21 mouse cellular contexts compared by ENCODE assay signal in genomic region chr12:29486424-29487035, GRCm38 (mm10). TPM values are rescaled to one million over a fixed set of nuclear protein-coding genes. Genes with fewer than 3 reads are reported as not detected.
DNase-seq lines count a peak whose midpoint lies in the region; ATAC-seq and TF ChIP-seq lines count a peak whose summit lies in the region.
"Had no signal": no experiment of that assay in that cellular context is flagged by ENCODE, and none has a peak within 500 bp of the region (broad histone marks: within the 10 kb centered on the region; RNA-seq: fewer than 3 reads in every experiment).

No protein-coding gene starts in this region.

- ATAC-seq in forebrain, postnatal 0 days = peak; percentile 64
- ATAC-seq in cerebellum, adult (ENCODE audit: insufficient number of reproducible peaks, low FRiP score, low TSS enrichment) = no peak
- ATAC-seq: liver, postnatal 0 days had no signal

- no peaks in the 10 kb centered on the region for H3K9me3 ChIP-seq in forebrain, postnatal 0 days (ENCODE audit: low read length)
- H3K9me3 ChIP-seq: embryonic facial prominence, embryonic 13.5 days; hindbrain, embryonic 12.5 days; limb, embryonic 10.5 days had no signal

- no peaks in the 10 kb centered on the region for H3K36me3 ChIP-seq in forebrain, postnatal 0 days (ENCODE audit: insufficient read depth)
- H3K36me3 ChIP-seq: embryonic facial prominence, embryonic 13.5 days; hindbrain, embryonic 12.5 days; limb, embryonic 10.5 days had no signal

- DNase-seq in frontal cortex, postnatal 36 days (ENCODE audit: low spot score in 2 of 2) = peak; percentile 19 to 39
- DNase-seq in frontal cortex, postnatal 14 days (ENCODE audit: low spot score in 2 of 2) = no peak
- peak; percentile 14 to 18 for DNase-seq in left cerebral cortex, postnatal 14 days (ENCODE audit: low spot score in 2 of 2)
- no peak for DNase-seq in left cerebral cortex, postnatal 10 days (ENCODE audit: extremely low spot score in 1 of 2, low spot score in 2 of 2)
- peak; percentile 63 for DNase-seq in forebrain, postnatal 0 days
- peak; percentile 34 for DNase-seq in telencephalon, adult 2 months (ENCODE audit: low read depth, low spot score)
- DNase-seq: cerebellum, postnatal 10 days; gastrocnemius, postnatal 36 days; kidney, adult 18-20 months; liver, postnatal 0 days; lung, postnatal 14 days; midbrain, embryonic 14.5 days had no signal

- no peak overlapping the region for H3K27ac ChIP-seq in forebrain, postnatal 0 days (ENCODE audit: low read depth, low read length)
- H3K27ac ChIP-seq: embryonic facial prominence, embryonic 13.5 days; hindbrain, embryonic 12.5 days; limb, embryonic 10.5 days; stomach, postnatal 0 days had no signal

- H3K9ac ChIP-seq in forebrain, postnatal 0 days = no peak overlapping the region
- H3K9ac ChIP-seq: embryonic facial prominence, embryonic 13.5 days; hindbrain, embryonic 12.5 days; liver, postnatal 0 days had no signal

- H3K4me3 ChIP-seq in forebrain, postnatal 0 days (ENCODE audit: low read depth, low read length) = no peak overlapping the region
- H3K4me3 ChIP-seq: embryonic facial prominence, embryonic 13.5 days; hindbrain, embryonic 12.5 days; limb, embryonic 10.5 days had no signal

- H3K4me2 ChIP-seq in forebrain, postnatal 0 days (ENCODE audit: low read depth) = no peak overlapping the region
- H3K4me2 ChIP-seq: embryonic facial prominence, embryonic 13.5 days; hindbrain, embryonic 12.5 days had no signal

- no peaks in the 10 kb centered on the region for H3K27me3 ChIP-seq in forebrain, postnatal 0 days (ENCODE audit: insufficient read depth, low read length)
- H3K27me3 ChIP-seq: embryonic facial prominence, embryonic 13.5 days; hindbrain, embryonic 12.5 days had no signal

- TF ChIP-seq CTCF in forebrain, postnatal 0 days (IDR thresholded peaks at IDR 0.05; ENCODE audit: low read depth) = no peak

- 52% methylated on average over 10 of the region's 10 CpGs for WGBS in forebrain, postnatal 0 days

- no peaks in the 10 kb centered on the region for H3K4me1 ChIP-seq in forebrain, postnatal 0 days (ENCODE audit: insufficient read depth)
- H3K4me1 ChIP-seq: embryonic facial prominence, embryonic 13.5 days; hindbrain, embryonic 12.5 days; limb, embryonic 10.5 days had no signal

- intact Hi-C loops in left cerebral cortex, postnatal 14 days (cut with DNase I) = no loop called here
- intact Hi-C loops in left cerebral cortex, postnatal 10 days (cut with DNase I) = no loop called here

RNA-seq across cellular contexts. Expression of gene Myt1l, which starts 41.7 kb away (rescaled TPM):
- total RNA-seq in left cerebral cortex, postnatal 14 days (2021) = 100 to 1,000 TPM; 230 to 239 TPM
- 100 to 1,000 TPM; 247 to 258 TPM for total RNA-seq in left cerebral cortex, postnatal 10 days (2021)
- total RNA-seq in forebrain, postnatal 0 days (2014; rRNA removed) = 103 and 114 TPM in 2 replicates
- polyA plus RNA-seq in forebrain, postnatal 0 days (2015; fragmentation: Nextera tagmentation; extraction: Ambion mirVana) = 167 and 218 TPM in 2 replicates
- total RNA-seq: gastrocnemius, postnatal 36 days; liver, adult 2 months; megakaryocyte, adult 5-6 weeks had no signal
- polyA plus RNA-seq: C2C12; heart, postnatal 0 days; limb, embryonic 10.5 days; liver, adult 2 months; liver, postnatal 0 days had no signal

Comparison
In these comparisons a context has a peak if more than half of its experiments do, and no peak if none do; other contexts are left out.
1. DNase-seq: peak in frontal cortex, postnatal 36 days (2 of 2), left cerebral cortex, postnatal 14 days (2 of 2), forebrain, postnatal 0 days (single experiment) and telencephalon, adult 2 months (single experiment); none in frontal cortex, postnatal 14 days (0 of 2) and left cerebral cortex, postnatal 10 days (0 of 2).